Mouse (Mus musculus): ENCODE data around the gene Vcpkmt.

Gene Vcpkmt

GRCm38 (mm10) chr12:69538362-69538950, 44.4 kb downstream of the Vcpkmt start:
- no peak for DNase-seq (ENCODE audit: low spot score)

GRCm38 (mm10) chr12:69537675-69538361, 45.0 kb downstream of the Vcpkmt start:
- no peak for DNase-seq (ENCODE audit: low spot score)

GRCm38 (mm10) chr12:69537243-69537674, 45.6 kb downstream of the Vcpkmt start:
- no peak for DNase-seq (ENCODE audit: low spot score)

GRCm38 (mm10) chr12:69536616-69537242, 46.1 kb downstream of the Vcpkmt start:
- DNase-seq (ENCODE audit: low spot score) = no peak

GRCm38 (mm10) chr12:69533237-69533636, 49.6 kb downstream of the Vcpkmt start:
- DNase-seq (ENCODE audit: low spot score) = no peak

- DNase-seq (ENCODE audit: low spot score) = no peak
Measured at GRCm38 (mm10) chr12:69532530-69532929, 50.3 kb downstream of the Vcpkmt start.

GRCm38 (mm10) chr12:69532091-69532490, 50.7 kb downstream of the Vcpkmt start:
- no peak for DNase-seq (ENCODE audit: low spot score)

GRCm38 (mm10) chr12:69529694-69530403, 53.0 kb downstream of the Vcpkmt start:
- no peak for DNase-seq (ENCODE audit: low spot score)

GRCm38 (mm10) chr12:69528275-69529032, 54.4 kb downstream of the Vcpkmt start:
- no peak for DNase-seq (ENCODE audit: low spot score)
